Mouse (Mus musculus) inflammation-experienced regulatory T-cells (primary cell): ENCODE results near the gene Mier2. TPM values are rescaled to one million over a fixed set of nuclear protein-coding genes. Genes with fewer than 3 reads are reported as not detected.

Experiments
- polyA plus RNA-seq, 2 experiments: library from polyadenylated mRNA; unstranded; fragments of 100-300 nt; shearing (Covaris generic); gene quantifications; one replicate each; pipeline ENCODE4 v1.2.1; 2017

Gene Mier2
- polyA plus RNA-seq = 10 to 100 TPM; 39.6 to 51.5 TPM

DNA sequence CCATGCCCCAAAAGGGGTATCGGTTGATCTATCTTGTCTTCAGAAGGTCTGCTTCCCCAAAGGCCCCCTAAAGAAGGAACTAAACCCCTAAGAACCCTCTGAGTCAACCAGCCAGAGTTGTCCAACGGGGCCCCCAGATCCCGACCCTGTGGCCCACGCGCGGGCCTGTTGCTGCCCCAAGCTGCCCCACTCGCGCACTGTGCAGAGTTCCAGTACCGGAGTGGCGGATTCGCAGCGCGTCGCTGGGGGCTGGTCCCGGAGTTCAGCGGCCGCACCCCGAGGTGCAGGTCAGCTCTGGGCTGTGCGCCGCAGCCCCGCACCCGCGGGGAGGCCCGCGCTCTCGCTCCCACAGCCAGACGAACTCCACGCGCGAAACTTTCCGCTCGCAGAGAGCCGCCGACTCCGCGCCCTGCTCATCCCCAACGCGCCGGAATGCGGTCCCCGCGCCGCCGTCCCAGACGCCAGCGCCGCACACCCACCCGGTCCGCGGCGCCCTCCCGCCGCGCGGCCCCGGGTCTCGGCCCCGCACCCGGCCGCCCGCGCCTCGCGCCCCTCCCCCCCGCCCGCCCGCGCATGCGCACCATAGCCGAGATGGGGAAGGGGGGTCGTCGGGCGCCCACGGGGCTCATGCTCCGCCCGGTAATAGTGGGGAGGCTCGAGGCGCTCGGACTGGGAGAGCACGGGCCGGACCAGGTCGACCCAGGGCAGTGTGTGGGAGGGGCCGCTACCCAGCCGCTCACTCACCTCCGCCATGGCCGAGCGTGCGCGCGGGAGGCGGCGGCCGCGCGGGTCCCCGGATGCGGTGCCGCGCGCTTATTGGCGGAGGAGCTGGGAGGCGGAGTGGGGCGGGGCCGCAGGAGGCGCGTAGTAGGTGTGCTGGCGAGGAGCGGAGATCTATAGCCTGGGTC is at the start of gene Mier2:
Gene Mier2, minus strand, starts transcription at position 870 of the 908 bp plus-strand sequence.

DNA sequence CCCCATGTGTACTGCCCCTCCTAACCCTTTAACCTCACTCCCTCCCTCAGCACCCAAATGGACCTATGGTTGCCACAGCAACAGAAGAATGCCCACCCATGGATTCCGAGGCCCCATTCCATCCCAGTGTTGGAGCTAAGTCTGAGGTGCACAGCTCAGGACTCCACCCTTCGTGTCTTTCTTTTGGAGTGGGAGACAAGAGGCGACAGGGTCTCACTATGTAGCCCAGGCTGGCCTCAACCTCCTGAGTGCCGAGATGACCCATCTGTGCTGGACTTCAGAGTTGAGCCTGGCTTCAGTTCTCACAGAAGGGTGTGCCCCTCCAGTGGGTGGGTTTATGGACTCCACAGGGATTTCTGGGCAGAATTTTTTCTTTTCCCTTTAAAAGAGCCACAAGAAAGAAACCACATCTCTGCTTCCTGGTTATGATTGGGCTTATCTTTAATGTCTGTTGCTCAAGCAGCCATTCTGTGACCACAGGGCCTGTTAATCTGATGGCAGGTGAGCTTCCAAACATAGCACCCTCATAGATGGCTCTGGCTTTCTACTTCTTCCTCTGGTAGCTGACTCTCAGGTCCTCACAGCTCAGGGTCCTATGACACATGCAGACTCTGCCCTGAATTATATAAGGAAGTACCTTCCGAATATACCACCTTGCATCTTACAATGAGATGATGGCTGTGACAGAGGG is 32.2 kb upstream of the Mier2 start, which contains the start of gene Theg:
Gene Theg, minus strand, starts transcription at position 271 of the 691 bp plus-strand sequence.

DNA sequence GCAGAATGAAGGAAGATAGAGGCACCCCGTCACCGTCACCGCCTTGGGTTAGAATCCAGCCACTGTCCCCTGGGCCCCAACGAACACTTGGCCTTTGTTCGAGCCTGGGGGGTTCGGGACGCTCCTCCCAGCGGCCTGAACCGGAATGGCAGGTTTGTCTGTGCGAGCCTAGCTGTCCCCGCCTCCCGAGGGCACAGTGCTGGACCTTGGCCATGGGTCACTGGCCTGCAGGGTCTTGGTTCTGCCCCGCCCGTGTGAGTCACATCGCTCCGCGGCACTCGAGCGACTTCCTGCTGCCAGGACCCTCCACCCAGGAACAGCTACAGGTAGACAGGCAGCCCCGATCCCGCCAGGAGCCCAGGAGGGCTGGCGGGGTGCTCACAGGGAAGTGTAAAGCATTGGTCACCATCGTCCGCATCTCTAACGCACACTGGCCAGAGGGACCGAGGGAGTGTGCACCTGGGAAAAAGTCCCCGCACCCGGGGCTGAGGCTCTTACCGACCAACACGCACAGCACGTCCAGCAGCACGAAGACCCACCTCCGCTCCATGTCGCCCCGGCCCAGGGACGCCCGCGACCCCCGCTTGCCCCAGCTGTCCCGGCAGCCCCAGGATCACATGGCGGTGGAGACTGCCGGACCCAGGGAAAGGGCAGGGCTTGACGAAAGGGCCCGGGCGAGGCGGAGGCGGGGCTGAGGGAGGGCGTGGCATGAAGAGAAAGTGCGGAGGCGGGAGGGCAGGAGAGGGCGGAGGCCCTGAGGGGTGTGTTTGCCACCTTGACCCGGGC is 21.7 kb downstream of the Mier2 start, which contains the start of gene Plpp2:
Gene Plpp2, minus strand, starts transcription at position 671 of the 786 bp plus-strand sequence.

Other genes with a start within 250 kb of the Mier2 start
- under 1 TPM; 0.21 to 0.45 TPM for gene Vmn2r82, start 198.7 kb downstream of the Mier2 start, polyA plus RNA-seq
- gene Vmn2r83, start 86.5 kb downstream of the Mier2 start, polyA plus RNA-seq = not detected
- gene Plpp2, start 21.4 kb downstream of the Mier2 start, polyA plus RNA-seq = 1 to 10 TPM; 5.0 to 6.5 TPM
- gene Theg, start 32.1 kb upstream of the Mier2 start, polyA plus RNA-seq = under 1 TPM in 1 of 2 experiments, not detected in 1; 0.62 TPM
- under 1 TPM; 0.17 to 0.27 TPM for gene C2cd4c, start 58.8 kb upstream of the Mier2 start, polyA plus RNA-seq
- under 1 TPM in 1 of 2 experiments, not detected in 1; 0.30 TPM for gene Shc2, start 82.7 kb upstream of the Mier2 start, polyA plus RNA-seq
- gene Odf3l2, start 90.5 kb upstream of the Mier2 start, polyA plus RNA-seq = not detected
- 1 to 10 TPM in 1 of 2 experiments, not detected in 1; 1.6 TPM for gene Madcam1, start 109.4 kb upstream of the Mier2 start, polyA plus RNA-seq
- gene Tpgs1, start 114.2 kb upstream of the Mier2 start, polyA plus RNA-seq = 10 to 100 TPM; 40.8 to 60.9 TPM
- gene Cdc34, start 127.0 kb upstream of the Mier2 start, polyA plus RNA-seq = 10 to 100 TPM; 87.7 to 88.0 TPM
- gene Gzmm, start 133.8 kb upstream of the Mier2 start, polyA plus RNA-seq = 1 to 10 TPM; 1.1 to 3.0 TPM
- 100 to 1,000 TPM; 235 to 253 TPM for gene Bsg, start 149.3 kb upstream of the Mier2 start, polyA plus RNA-seq
- gene Hcn2, start 161.4 kb upstream of the Mier2 start, polyA plus RNA-seq = under 1 TPM in 1 of 2 experiments, not detected in 1; 0.13 TPM
- 10 to 100 TPM; 41.3 to 47.1 TPM for gene Polrmt, start 191.4 kb upstream of the Mier2 start, polyA plus RNA-seq
- gene Fgf22, start 199.9 kb upstream of the Mier2 start, polyA plus RNA-seq = under 1 TPM; 0.12 to 0.55 TPM
- 10 to 100 TPM; 47.4 to 52.3 TPM for gene Rnf126, start 211.8 kb upstream of the Mier2 start, polyA plus RNA-seq
- under 1 TPM; 0.13 to 0.51 TPM for gene Fstl3, start 222.1 kb upstream of the Mier2 start, polyA plus RNA-seq
- not detected for gene Prss57, start 235.8 kb upstream of the Mier2 start, polyA plus RNA-seq
- gene Palm, start 238.4 kb upstream of the Mier2 start, polyA plus RNA-seq = 1 to 10 TPM in 1 of 2 experiments, under 1 TPM in 1; 0.76 to 4.9 TPM